Mouse (Mus musculus) skeletal muscle tissue, adult 2 months (tissue): ENCODE data around the gene Galnt7.

Experiments used
- DNase-seq: peaks from one replicate; pipeline ENCODE4 v3.0.0-alpha.2; 2012; ENCODE audit warnings: low read depth, low spot score

Gene Galnt7

DNA sequence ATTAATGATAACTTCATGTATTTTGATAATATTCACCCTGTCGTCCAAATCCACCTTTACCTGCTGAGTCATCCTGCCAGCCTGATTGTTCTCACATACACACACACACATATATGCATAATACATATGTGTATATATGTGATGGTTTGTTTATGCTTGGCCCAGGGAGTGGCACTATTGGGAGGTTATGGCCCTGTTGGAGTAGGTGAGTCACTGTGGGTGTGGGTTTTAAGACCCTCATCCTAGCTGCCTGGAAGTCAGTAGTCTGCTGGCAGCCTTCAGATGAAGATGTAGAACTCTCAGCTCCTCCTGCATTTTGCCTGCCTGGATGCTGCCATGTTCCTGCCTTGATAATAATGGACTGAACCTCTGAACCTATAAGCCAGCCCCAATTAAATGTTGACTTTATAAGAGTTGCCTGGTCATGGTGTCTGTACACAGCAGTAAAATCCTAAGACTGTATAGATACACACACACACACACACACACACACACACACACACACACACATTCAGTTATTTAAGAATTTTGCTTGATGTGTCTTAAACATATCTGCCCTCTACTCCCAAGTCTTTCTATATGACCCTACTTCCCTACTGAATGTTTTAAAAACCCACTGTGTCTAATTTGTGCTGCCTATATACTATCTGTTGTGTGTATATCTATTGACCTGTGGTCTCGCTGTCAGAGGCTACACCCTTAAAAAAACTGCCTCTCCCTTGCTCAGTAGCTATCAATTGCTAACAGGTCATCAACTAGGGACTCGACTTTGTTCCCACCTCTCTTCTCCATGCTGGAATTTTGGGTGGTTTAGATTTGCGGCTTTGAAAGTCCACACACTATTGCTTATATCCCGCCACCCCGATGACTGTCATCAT, 23.8 kb downstream of the Galnt7 start:
- DNase-seq, result no peak

GRCm38 (mm10) chr8:57627946-57628786, 24.7 kb downstream of the Galnt7 start:
- no peak for DNase-seq

GRCm38 (mm10) chr8:57623955-57624354, 28.9 kb downstream of the Galnt7 start:
- DNase-seq, result no peak

- DNase-seq, result no peak
Observed at GRCm38 (mm10) chr8:57623051-57623450, 29.8 kb downstream of the Galnt7 start.

DNA sequence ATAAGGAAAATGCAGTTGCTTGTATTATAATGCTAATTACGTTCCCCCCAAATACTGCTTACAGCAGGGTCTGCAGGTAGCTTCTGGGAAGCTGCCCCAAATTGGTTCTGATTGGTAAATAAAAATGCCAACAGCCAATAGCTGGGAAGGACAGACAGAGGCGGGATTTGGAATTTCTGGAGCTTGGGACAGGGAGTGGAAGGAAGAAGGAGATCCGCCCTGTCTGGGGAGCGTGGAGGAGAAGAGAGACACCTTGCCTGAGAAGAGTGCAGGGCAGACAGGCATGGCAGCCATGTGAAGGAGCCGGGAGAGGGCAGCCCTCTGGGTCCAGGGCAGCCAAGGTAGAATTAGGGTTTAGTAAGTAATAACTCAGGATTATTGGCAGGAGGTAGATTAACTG, 35.9 kb downstream of the Galnt7 start:
- no peak for DNase-seq

DNA sequence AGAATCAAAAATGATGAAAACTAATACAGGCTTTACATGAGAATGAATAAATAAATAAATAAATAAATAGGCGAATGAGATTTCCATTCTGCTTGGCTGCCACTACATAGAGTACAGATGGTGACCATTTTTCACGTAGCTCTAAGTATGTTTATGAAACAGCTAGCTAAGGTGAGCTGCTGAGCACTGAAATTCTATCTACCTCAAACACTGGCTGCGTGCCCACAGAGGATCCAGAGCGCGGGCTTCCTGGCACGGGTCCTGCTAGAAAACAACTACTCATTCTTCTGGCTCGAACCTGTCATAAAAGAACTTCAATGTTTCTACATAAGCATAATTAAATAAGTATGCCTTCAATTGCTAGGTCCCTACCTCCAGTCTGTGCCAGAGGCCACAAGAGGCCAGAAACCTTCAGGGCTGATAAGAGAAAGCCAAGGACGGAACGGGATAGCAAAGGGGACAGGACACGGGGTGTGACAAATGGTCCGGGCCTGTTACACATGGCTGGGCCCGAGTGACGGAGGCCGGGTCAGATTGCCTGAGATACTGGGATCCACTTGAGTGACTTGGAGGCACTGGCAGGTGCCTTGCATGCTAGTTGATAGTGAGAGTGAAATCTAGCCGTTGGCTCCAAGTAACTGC, 37.7 kb downstream of the Galnt7 start:
- peak; percentile 47 for DNase-seq

GRCm38 (mm10) chr8:57611419-57611977, 41.3 kb downstream of the Galnt7 start:
- peak; percentile 19 for DNase-seq

GRCm38 (mm10) chr8:57610706-57611418, 42.0 kb downstream of the Galnt7 start:
- peak; percentile 34 for DNase-seq

GRCm38 (mm10) chr8:57602511-57602910, 50.3 kb downstream of the Galnt7 start:
- no peak for DNase-seq

- DNase-seq, result no peak
Observed at GRCm38 (mm10) chr8:57601987-57602418, 50.8 kb downstream of the Galnt7 start.

DNA sequence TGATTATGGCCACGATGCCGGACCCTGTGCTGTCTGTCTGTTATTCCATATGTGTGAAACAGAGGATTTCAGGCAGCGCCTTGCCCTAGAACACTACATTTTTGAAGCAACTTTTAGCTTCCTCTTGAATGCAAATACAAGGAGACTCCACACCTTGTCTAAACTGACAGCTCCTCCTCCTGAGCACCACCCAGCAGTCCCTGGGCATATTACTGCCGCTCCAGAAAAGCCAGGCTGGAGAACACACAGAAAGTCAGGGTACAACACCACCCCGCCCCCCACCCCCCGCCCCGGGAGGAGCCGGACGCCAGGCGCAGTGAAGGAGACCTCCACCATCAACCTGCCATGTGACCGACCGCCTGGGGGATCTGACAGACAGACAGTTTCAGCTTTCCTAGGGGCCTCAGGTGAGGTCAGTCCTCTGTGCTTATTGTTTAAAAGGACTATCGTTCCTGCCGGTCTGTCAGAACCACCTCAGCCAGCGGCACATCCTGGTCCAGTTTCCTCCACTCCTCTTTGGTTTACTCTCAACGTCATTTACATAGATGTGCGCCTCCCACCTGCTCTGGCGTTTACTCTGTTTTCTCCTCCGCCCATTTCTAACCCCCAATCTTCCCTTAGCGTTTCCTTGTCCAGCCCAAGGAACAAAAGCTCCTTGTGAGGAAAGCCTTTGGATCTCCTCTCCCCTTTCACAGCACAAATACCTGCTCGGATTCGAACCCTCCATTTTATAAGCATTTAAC, 52.8 kb downstream of the Galnt7 start:
- no peak for DNase-seq

DNA sequence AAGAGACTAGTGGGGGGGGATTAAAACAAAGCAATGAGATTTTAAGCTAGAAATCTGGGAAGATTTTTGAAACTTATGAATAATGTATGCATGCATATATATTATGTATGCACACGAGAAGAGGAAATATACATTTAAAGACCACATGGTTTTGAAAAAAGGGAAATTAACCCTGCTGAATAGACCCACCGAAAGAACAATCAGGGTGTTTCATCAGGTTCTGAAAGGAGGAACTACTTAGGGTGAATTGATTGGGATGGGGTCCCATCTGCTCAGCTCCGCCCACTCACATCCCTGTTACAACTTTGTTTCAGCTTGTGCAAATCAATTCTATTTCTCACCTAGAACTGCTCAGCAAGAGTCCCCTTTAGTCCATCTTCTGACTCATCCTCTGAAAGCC, 57.0 kb downstream of the Galnt7 start:
- no peak for DNase-seq

GRCm38 (mm10) chr8:57594175-57594885, 58.5 kb downstream of the Galnt7 start:
- peak; percentile 64 for DNase-seq

GRCm38 (mm10) chr8:57592604-57593003, 60.2 kb downstream of the Galnt7 start:
- DNase-seq, result no peak

DNA sequence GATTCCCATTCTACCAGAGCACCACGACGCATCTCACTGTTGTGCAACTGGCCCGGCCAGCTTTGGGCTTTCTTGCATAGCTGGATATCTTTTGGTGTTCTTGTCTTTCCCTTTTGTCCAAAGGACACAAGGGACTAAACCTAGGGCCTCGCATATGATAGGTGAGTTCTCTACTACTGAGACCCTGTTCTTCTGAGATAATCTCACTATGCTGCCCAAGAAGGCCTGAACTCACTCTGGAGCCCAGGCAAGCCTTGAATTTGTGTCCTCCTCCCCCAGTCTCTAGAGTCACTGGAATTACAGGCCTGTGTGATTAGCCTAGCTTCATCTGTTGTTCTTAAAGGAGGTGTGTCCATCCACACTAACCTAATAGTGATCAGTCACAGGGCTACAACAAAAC, 61.2 kb downstream of the Galnt7 start:
- no peak for DNase-seq

- no peak for DNase-seq
Observed at GRCm38 (mm10) chr8:57590015-57590414, 62.8 kb downstream of the Galnt7 start.

DNA sequence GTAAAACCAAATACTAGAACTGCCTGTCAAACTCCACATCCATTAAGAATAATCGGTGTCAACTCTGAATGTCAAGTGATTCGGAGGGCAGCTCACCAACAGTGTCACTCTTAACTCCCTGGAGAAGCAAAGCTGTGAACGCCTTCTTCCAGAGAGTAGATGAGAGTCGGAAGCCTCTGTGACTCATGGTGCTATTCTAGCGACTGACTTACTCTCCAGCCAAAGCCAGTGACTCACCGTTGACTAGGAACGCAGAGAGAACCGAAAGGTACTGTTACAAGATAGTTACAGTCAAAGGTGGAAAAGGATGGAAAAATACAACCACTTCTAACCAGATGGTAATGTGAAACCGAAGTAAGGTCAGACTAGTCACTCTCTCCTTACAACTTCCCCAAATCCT, 63.7 kb downstream of the Galnt7 start:
- peak; percentile 61 for DNase-seq

- DNase-seq, result no peak
Observed at GRCm38 (mm10) chr8:57588604-57589003, 64.2 kb downstream of the Galnt7 start.

- DNase-seq, result no peak
Observed at GRCm38 (mm10) chr8:57586667-57587066, 66.2 kb downstream of the Galnt7 start.

GRCm38 (mm10) chr8:57585831-57586230, 67.0 kb downstream of the Galnt7 start:
- no peak for DNase-seq
